Mouse (Mus musculus): ENCODE measurements around the gene Cd300e.
A peak's percentile ranks its signal among the peaks of the same experiment; 100 is the strongest.
"Not testable (repeated sequence)": the region's sequence is repeated elsewhere in the genome, so short reads cannot be mapped to it uniquely, and the experiment has no call there.

Cd300e gene

GRCm38 (mm10) chr11:115082196-115082595, 20.2 kb upstream of the Cd300e start:
- no peak for DNase-seq (ENCODE audit: low read depth, low spot score)

DNA sequence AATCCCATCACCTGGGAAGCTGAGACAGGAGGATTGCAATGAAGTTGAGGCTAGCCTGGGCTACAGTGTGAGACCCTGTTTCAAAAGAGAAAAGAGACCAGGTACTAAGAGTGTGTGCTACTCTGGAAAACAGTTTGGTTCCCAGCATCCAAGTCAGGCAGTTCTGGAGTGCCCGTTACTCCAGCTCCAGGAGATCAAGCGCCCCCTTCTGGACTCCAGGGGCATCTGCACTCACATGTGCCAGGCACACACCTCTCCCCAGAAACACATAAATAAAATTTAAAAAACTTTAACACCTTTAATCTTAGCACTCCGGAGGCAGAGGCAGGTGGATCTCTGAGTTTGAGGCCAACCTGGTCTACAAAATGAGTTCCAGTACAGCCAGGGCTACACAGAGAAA, 19.4 kb upstream of the Cd300e start:
- DNase-seq (ENCODE audit: low read depth, low spot score): no peak

GRCm38 (mm10) chr11:115080886-115081285, 18.9 kb upstream of the Cd300e start:
- DNase-seq (ENCODE audit: low read depth, low spot score): peak; percentile 89

- no peak for DNase-seq (ENCODE audit: low read depth, low spot score)
Observed at GRCm38 (mm10) chr11:115078680-115079079, 16.7 kb upstream of the Cd300e start.

DNA sequence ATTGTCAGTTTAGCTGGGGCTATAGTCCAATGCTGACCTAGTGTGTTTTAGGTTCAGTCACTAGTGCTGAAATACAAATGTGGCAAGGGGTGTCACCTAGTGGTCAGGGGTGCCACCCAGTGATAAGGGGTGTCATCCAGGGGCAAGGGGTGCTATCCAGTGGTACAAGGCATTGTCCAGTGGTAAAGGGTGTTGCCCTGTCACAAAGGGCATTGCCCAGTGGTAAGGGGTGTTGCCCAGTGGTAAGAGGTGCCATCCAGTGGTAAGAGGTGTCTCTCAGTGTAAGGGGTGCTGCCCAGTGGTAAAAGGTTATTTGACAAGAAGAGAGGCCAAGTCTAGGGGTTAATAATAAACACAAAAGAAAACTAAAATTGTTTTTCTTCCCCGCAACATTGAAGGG, 15.5 kb upstream of the Cd300e start:
- DNase-seq (ENCODE audit: low read depth, low spot score): no peak

DNA sequence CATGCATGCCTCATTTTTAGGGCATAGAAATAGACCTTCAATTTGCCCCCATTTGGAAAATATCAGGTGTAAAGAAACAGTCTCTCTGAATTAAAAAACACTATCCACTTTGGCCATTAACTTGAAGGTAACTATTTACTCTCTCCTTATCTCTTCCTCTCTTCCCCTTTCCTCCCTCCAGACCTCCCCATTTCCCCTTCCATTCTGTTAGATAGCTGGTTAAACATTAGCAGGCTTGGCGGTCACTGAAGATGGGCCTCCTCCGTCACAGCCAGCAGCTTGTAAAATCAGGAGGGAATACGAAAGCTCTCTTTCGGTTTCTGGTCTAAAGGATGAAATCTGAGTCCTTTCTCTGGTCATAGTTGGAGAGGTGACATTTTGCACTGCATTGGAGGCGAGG, 13.9 kb upstream of the Cd300e start:
- no peak for DNase-seq (ENCODE audit: low read depth, low spot score)

DNA sequence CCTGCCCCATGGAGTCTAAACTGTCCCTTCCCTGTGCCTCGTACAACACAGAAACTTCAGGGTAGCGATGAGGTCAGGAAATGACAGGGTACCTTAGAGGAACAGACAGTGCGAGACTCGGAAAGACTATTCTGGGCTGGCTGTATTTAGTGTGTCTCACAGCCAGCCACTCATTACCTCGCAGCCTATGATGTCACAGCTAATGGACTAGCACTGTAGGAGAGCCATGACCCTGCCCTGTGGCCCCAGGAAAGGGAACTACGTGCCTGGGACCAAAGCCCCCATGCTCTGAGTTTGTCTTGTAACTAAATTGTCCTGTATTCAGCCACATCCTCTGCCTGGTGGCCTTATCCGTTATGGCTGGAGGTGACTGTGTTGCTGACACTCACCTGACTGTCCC, 13.4 kb upstream of the Cd300e start:
- DNase-seq (ENCODE audit: low read depth, low spot score): no peak

DNA sequence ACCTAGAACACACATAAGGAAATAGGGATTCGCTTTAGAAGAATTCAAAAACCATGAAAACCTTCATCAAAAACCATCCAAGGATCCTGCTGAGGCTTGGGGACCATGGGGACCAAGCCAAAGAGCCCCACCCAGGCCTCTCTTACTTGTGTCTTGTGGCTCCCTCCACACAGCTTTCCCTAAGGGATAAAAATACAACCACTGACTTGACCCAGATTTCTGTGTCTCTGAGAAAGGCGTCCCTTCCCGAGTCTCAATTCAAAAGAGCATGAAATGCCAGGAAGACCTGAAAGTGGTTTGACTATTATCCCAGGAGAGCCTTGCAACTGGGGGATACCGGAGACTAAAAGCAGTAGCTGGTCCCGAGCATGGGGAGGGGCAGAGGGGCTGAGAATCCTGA, 11.0 kb upstream of the Cd300e start:
- peak; percentile 37 for DNase-seq (ENCODE audit: low read depth, low spot score)

DNA sequence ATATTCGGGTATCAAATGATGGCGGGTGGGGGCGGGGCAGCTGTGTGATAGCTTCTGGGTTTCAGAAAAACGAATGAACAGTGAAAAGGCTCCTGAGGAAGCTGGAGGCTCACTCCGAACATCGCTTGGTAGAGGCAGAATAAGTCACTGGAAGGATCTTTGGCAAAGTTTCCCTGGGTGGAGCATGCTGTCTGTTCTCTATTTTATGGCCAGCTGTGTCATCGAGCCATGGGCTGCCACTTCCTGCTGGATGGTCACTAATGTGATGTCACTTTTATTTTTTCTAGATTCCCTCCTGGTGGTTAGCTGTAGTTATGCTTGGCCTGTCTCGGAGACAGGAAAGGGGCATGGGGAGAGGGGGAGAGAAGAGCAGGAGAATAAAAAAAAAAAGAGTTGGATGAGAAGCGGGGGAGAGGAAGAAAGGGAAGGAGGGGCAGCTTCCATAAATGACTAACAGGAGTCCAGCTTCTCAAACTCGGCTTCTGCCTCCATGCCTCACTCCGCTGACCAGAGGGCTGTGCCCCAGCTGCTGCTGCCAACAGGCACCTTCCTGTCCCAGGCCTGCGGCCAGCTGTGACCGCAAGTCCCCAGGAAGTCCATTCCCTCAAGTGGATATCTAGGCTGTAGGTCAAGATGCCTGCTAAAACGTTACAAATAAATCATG, 9.8 kb upstream of the Cd300e start:
- DNase-seq (ENCODE audit: low read depth, low spot score): peak; percentile 72

GRCm38 (mm10) chr11:115071015-115071551, 9.1 kb upstream of the Cd300e start:
- peak; percentile 66 for DNase-seq (ENCODE audit: low read depth, low spot score)

- no peak for DNase-seq (ENCODE audit: low read depth, low spot score)
Observed at GRCm38 (mm10) chr11:115066768-115067167, 4.8 kb upstream of the Cd300e start.

- DNase-seq (ENCODE audit: low read depth, low spot score): no peak
Observed at GRCm38 (mm10) chr11:115059797-115060196, 2.2 kb downstream of the Cd300e start.

GRCm38 (mm10) chr11:115058701-115059100, 3.3 kb downstream of the Cd300e start:
- no peak for DNase-seq (ENCODE audit: low read depth, low spot score)

DNA sequence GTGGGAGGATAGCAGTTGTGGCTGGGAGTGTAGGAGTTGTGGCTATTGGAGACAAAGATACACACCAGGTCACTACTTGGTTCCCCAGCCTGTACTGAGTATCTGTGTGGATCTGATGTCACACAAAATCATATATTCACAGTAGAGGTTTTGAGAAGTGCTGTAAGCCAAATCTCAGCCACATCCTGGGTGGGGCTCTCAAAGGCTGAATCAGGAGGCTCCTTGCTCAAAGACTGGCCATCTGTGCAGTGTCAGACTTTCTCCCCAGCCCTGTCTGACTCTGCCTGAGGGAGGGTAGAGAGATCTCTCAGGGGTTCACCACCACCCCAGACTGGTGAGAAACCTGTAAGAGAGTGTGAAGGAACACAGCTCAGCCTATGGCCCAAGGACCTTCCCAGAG, 7.4 kb downstream of the Cd300e start:
- no peak for DNase-seq (ENCODE audit: low read depth, low spot score)

GRCm38 (mm10) chr11:115052991-115053390, 9.0 kb downstream of the Cd300e start:
- no peak for DNase-seq (ENCODE audit: low read depth, low spot score)

DNA sequence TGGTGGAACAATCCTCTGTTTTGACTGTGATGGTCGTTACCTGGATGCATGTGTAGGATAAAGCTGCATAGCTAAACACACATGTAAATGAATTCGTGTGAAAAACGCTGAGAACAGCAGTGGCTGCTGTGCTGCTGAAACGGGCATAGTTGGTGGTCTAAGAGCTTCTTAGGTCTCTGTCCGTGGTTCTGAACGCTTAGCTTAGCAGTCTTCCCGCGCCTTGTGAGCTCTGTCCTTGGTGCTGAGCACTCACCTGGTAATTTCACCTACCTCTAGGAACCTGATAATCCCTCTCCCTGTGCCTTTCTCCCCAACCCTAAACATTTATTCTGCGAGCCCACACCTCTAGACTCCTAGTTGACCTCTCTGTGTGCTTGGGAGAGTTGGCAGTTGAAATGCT, 9.8 kb downstream of the Cd300e start:
- DNase-seq (ENCODE audit: low read depth, low spot score): no peak

GRCm38 (mm10) chr11:115049282-115049895, 12.6 kb downstream of the Cd300e start:
- DNase-seq (ENCODE audit: low read depth, low spot score): peak; percentile 98

- no peak for DNase-seq (ENCODE audit: low read depth, low spot score)
Observed at GRCm38 (mm10) chr11:115048259-115048658, 13.7 kb downstream of the Cd300e start, which contains the start of gene Cd300ld3. TSS of gene Cd300ld3 (minus strand) at chr11:115048409.

- not testable (repeated sequence) for DNase-seq (ENCODE audit: low read depth, low spot score)
Observed at GRCm38 (mm10) chr11:115037669-115038068, 24.3 kb downstream of the Cd300e start, which contains the start of gene Cd300ld5. TSS of gene Cd300ld5 (minus strand) at chr11:115037769.

DNA sequence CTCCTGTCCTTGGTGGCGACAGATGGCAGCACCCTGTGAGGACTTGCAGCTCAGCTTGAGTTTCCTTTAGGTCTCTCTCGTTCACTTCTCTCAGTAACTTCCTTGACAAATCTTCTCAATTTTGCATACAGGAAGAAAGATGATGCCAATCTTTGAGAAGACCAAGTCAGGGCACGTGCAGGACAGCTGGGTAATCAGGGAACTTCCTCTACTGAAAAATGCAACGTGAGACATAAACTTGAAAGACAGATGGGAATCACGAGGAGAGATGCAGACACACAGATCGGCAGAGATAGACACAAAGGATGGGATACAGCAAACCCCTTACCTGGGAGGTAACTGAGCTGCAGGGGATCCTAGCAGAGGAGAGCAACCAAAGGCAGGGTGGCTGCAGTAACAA, 35.1 kb downstream of the Cd300e start, which contains the start of gene Cd300ld4:
TSS of gene Cd300ld4 (minus strand) at position 101 of the 400 bp plus-strand sequence.
- DNase-seq (ENCODE audit: low read depth, low spot score): not testable (repeated sequence)

DNA sequence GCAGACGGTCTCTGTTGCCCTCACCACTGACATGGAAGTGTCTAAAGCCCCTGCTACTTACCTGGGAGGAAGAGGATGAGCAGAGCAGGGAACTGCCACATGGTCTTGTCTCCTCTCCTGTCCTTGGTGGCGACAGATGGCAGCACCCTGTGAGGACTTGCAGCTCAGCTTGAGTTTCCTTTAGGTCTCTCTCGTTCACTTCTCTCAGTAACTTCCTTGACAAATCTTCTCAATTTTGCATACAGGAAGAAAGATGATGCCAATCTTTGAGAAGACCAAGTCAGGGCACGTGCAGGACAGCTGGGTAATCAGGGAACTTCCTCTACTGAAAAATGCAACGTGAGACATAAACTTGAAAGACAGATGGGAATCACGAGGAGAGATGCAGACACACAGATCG, 45.9 kb downstream of the Cd300e start, which contains the start of gene Cd300ld2:
TSS of gene Cd300ld2 (minus strand) at position 101 of the 400 bp plus-strand sequence.
- DNase-seq (ENCODE audit: low read depth, low spot score): not testable (repeated sequence)

DNA sequence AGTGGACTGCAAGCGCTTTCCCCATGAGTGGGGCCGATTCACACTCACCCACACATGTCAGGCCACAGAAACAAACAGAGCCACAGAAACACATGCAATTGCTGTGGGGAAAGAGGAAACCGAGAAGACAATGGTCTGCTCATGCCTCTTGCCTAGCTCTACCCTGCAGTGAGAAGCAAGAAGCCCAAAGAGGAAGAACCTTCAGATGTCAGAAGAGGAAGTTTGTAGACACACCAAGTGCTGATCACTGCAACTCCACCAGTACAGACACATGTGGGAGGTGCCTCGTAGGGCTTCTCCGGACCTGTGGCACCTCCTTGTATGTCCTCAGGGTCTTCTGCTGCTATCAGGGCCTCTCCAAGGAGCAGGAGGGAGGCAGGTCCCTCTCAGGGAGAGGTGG, 57.9 kb downstream of the Cd300e start:
- DNase-seq (ENCODE audit: low read depth, low spot score): peak; percentile 13

Measured in brain, adult 2 months (tissue).